Mouse (Mus musculus): ENCODE data around the gene Elmsan1.

GRCm38 (mm10) chr12:84140135-84140534, 78.5 kb downstream of the Elmsan1 start:
- no peak for TF ChIP-seq ZC3H11A (IDR thresholded peaks at IDR 0.05; ENCODE audit: borderline replicate concordance, low read depth, low read length)
- no peak for TF ChIP-seq HCFC1 (IDR thresholded peaks at IDR 0.05; ENCODE audit: borderline replicate concordance, insufficient read depth, low read length)
- no peak for TF ChIP-seq ZNF384 (IDR thresholded peaks at IDR 0.05; ENCODE audit: low read depth, low read length)

All from ES-E14 (cell line).